ENCODE assay signal across 15 mouse cellular contexts in the genomic region with DNA sequence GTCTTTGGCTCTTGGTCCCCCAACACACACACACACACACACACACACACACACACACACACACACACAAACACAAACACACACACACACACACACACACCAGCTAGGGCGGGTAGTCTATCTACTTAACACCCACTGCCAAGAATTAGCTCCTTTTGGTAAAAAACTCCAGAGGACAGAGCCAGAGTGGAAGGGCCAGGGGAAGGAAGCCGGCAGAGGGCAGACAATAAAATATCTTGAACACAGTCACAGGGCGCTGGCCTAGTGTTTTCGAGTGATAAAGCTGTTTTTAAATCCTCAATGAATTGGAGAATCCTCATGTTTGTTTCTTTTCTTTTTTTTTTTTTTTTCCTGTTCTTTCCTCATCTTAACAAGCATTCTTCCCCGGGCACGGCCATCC. TPM values are rescaled to one million over a fixed set of nuclear protein-coding genes. Genes with fewer than 3 reads are reported as not detected.
DNase-seq lines count a peak whose midpoint lies in the region; ATAC-seq and TF ChIP-seq lines count a peak whose summit lies in the region.
"Had no signal": no experiment of that assay in that cellular context is flagged by ENCODE, and none has a peak within 500 bp of the region (broad histone marks: within the 10 kb centered on the region; RNA-seq: fewer than 3 reads in every experiment).

No protein-coding gene starts in this region.

- no peaks in the 10 kb centered on the region for H3K36me3 ChIP-seq in kidney, adult 2 months (ENCODE audit: control insufficient read depth, insufficient read depth, low read length)
- no peaks in the 10 kb centered on the region for H3K36me3 ChIP-seq in liver, adult 2 months (ENCODE audit: control insufficient read depth, insufficient read depth, low read length)
- no peaks in the 10 kb centered on the region for H3K36me3 ChIP-seq in liver, embryonic 11.5 days (ENCODE audit: control insufficient read depth, insufficient read depth, low read length)
- H3K36me3 ChIP-seq: hindbrain, embryonic 10.5 days; intestine, embryonic 15.5 days; neural tube, embryonic 12.5 days had no signal

- no peak overlapping the region; the same call in 1 of the 2 replicates for H3K9ac ChIP-seq in liver, adult 2 months (ENCODE audit: low read depth, low read length)
- no peak overlapping the region for H3K9ac ChIP-seq in liver, embryonic 11.5 days (ENCODE audit: low read depth, low read length)
- H3K9ac ChIP-seq: forebrain, embryonic 13.5 days; intestine, embryonic 15.5 days; neural tube, embryonic 12.5 days had no signal

- TF ChIP-seq POLR2A in kidney, adult 2 months (IDR thresholded peaks at IDR 0.05; ENCODE audit: low read depth, low read length) = no peak
- TF ChIP-seq POLR2A in liver, adult 2 months (IDR thresholded peaks at IDR 0.05; ENCODE audit: extremely low read depth, insufficient read depth, low read length) = no peak

- DNase-seq in kidney, adult 2 months = peak; percentile 70
- no peak for DNase-seq in kidney, adult 11 months
- DNase-seq in liver, adult 2 months (ENCODE audit: extremely low read depth, low read depth, low spot score) = no peak
- DNase-seq in liver, embryonic 11.5 days (ENCODE audit: low spot score) = no peak
- peak; percentile 48 for DNase-seq in induced T-regulatory cell, adult 2 months (ENCODE audit: low read depth)
- DNase-seq in thymus, postnatal 14 days = no peak
- DNase-seq: adrenal gland, postnatal 10 days; cerebellum, adult 9-11 months; lung, adult 18-20 months; right cerebral cortex, postnatal 14 days had no signal

- H3K4me3 ChIP-seq in kidney, adult 2 months (ENCODE audit: insufficient read depth, low read depth, low read length) = no peak overlapping the region
- H3K4me3 ChIP-seq in liver, adult 2 months (ENCODE audit: insufficient read depth, low read depth, low read length) = no peak overlapping the region
- no peak overlapping the region for H3K4me3 ChIP-seq in liver, embryonic 11.5 days (ENCODE audit: low read depth, low read length)
- H3K4me3 ChIP-seq: forebrain, embryonic 13.5 days; hindbrain, embryonic 10.5 days; intestine, embryonic 15.5 days; neural tube, embryonic 12.5 days had no signal

- WGBS in kidney, adult 2 months = 57% methylated on average over 6 of the region's 6 CpGs
- 79% methylated on average over 6 of the region's 6 CpGs for WGBS in liver, adult 2 months
- WGBS in liver, embryonic 11.5 days = 55% methylated on average over 6 of the region's 6 CpGs

- H3K79me2 ChIP-seq in liver, adult 2 months (ENCODE audit: control insufficient read depth, insufficient read depth, low read length) = peaks cover 3% of the 10 kb centered on the region; the same call in 1 of the 2 replicates

- H3K4me2 ChIP-seq in liver, embryonic 11.5 days = no peak overlapping the region; the same call in 1 of the 2 replicates
- H3K4me2 ChIP-seq: forebrain, embryonic 13.5 days; intestine, embryonic 15.5 days; neural tube, embryonic 12.5 days had no signal

- ATAC-seq in liver, embryonic 11.5 days (replicated peaks; ENCODE audit: low FRiP score) = no peak
- peak; percentile 32; the same call in 1 of the 2 replicates for ATAC-seq in megakaryocyte progenitor cell, adult 5-6 weeks (replicated peaks; ENCODE audit: poor library complexity)
- ATAC-seq: forebrain, embryonic 13.5 days; intestine, embryonic 15.5 days had no signal

- TF ChIP-seq CTCF in kidney, adult 2 months (conservative IDR thresholded peaks at IDR 0.05; ENCODE audit: insufficient read depth, insufficient read length, low read depth, low read length) = 0 out of 2 replicates have a peak, but pooled peaks have one; percentile 7
- no peak for TF ChIP-seq CTCF in liver, adult 2 months (IDR thresholded peaks at IDR 0.05; ENCODE audit: low read depth, low read length)

- no peaks in the 10 kb centered on the region for H3K9me3 ChIP-seq in liver, embryonic 11.5 days (ENCODE audit: control insufficient read depth, low read length)
- H3K9me3 ChIP-seq: forebrain, embryonic 13.5 days; hindbrain, embryonic 10.5 days; intestine, embryonic 15.5 days; neural tube, embryonic 12.5 days had no signal

- peak overlapping the region; percentile 81 for H3K27ac ChIP-seq in kidney, adult 2 months (ENCODE audit: insufficient read depth, low read depth, low read length)
- peak overlapping the region; percentile 62 for H3K27ac ChIP-seq in liver, adult 2 months (replicated peaks; ENCODE audit: insufficient read depth, low read depth, low read length)
- no peak overlapping the region for H3K27ac ChIP-seq in liver, embryonic 11.5 days (ENCODE audit: low read depth, low read length)
- H3K27ac ChIP-seq: forebrain, embryonic 13.5 days; intestine, embryonic 15.5 days; neural tube, embryonic 12.5 days had no signal

- peaks cover 14% of the 10 kb centered on the region for H3K4me1 ChIP-seq in kidney, adult 2 months (ENCODE audit: control insufficient read depth, insufficient read depth, low read length)
- peaks cover 6% of the 10 kb centered on the region for H3K4me1 ChIP-seq in liver, adult 2 months (ENCODE audit: control insufficient read depth, insufficient read depth, low read length)
- peaks cover 52% of the 10 kb centered on the region for H3K4me1 ChIP-seq in liver, embryonic 11.5 days (replicated peaks; ENCODE audit: control insufficient read depth, insufficient read depth, low read length)
- H3K4me1 ChIP-seq: forebrain, embryonic 13.5 days had no signal

- no peaks in the 10 kb centered on the region for H3K27me3 ChIP-seq in kidney, adult 2 months (replicated peaks; ENCODE audit: control insufficient read depth, insufficient read depth, low read length)
- H3K27me3 ChIP-seq in liver, adult 2 months (ENCODE audit: control insufficient read depth, insufficient read depth, low read length) = no peaks in the 10 kb centered on the region
- no peaks in the 10 kb centered on the region for H3K27me3 ChIP-seq in liver, embryonic 11.5 days (replicated peaks; ENCODE audit: control insufficient read depth, insufficient read depth, low read length)
- H3K27me3 ChIP-seq: forebrain, embryonic 13.5 days; intestine, embryonic 15.5 days; neural tube, embryonic 12.5 days had no signal

RNA-seq across cellular contexts. Expression of a gene that starts 26.6 kb away (rescaled TPM):
- 14.1 and 14.9 TPM in 2 replicates for polyA plus RNA-seq in kidney, adult 2 months (2012; rRNA removed)
- total RNA-seq in liver, adult 2 months (2014; rRNA removed) = 3.7 and 6.0 TPM in 2 replicates
- polyA plus RNA-seq in liver, adult 2 months (2012; rRNA removed) = 2.2 and 2.7 TPM in 2 replicates
- polyA plus RNA-seq in liver, embryonic 11.5 days (2014; fragmentation: Nextera tagmentation; extraction: Ambion mirVana) = 4.1 and 4.3 TPM in 2 replicates
- 10.8 and 12.3 TPM in 2 replicates for total RNA-seq in megakaryocyte progenitor cell, adult 5-6 weeks (2015)
- total RNA-seq in megakaryocyte progenitor cell, adult 5-6 weeks (2017) = 9.6 and 11.7 TPM in 2 replicates

Comparison
In these comparisons a context has a peak if more than half of its experiments do, and no peak if none do; other contexts are left out.
1. DNase-seq: peak in kidney, adult 2 months (single experiment) and induced T-regulatory cell, adult 2 months (single experiment); none in kidney, adult 11 months (single experiment), liver, adult 2 months (single experiment), liver, embryonic 11.5 days (single experiment) and thymus, postnatal 14 days (single experiment).